Mouse (Mus musculus) small intestine, adult 2 months (tissue): ENCODE data around the gene Kansl3. TPM values are rescaled to one million over a fixed set of nuclear protein-coding genes. Genes with fewer than 3 reads are reported as not detected.

ENCODE experiments used
- H3K27ac ChIP-seq: fragments of 200-500 bp; 2 replicates; pipeline ENCODE4 v1.5.1; 2012; ENCODE audit warnings: low read depth, low read length, control low read depth, inconsistent platforms; ENCODE audit not compliant: insufficient read depth
- H3K27me3 ChIP-seq: fragments of 200-500 bp; 2 replicates; pipeline ENCODE4 v1.6.1; 2012; ENCODE audit warnings: mild to moderate bottlenecking, moderate library complexity, low read length, inconsistent platforms; ENCODE audit not compliant: control insufficient read depth, insufficient read depth
- H3K36me3 ChIP-seq: fragments of 200-500 bp; 2 replicates; pipeline ENCODE4 v1.6.1; 2012; ENCODE audit warnings: mild to moderate bottlenecking, low read length, control low read depth, inconsistent platforms; ENCODE audit not compliant: control insufficient read depth, insufficient read depth
- H3K4me1 ChIP-seq: fragments of 200-500 bp; 2 replicates; pipeline ENCODE4 v1.6.1; 2012; ENCODE audit warnings: low read length, inconsistent platforms, mixed read lengths; ENCODE audit not compliant: control insufficient read depth, insufficient read depth, insufficient read length
- H3K4me3 ChIP-seq: fragments of 200-500 bp; 2 replicates; pipeline ENCODE4 v1.5.1; 2012; ENCODE audit warnings: low read depth, mild to moderate bottlenecking, control low read depth, inconsistent platforms, low read length, moderate library complexity
- CTCF ChIP-seq: fragments of 200-500 bp; IDR thresholded peaks from 2 replicates; pipeline ENCODE4 v1.5.1; 2012; ENCODE audit warnings: low read depth, mild to moderate bottlenecking, control low read depth, inconsistent platforms, low read length, moderate library complexity, mixed read lengths; ENCODE audit not compliant: insufficient replicate concordance, insufficient read length; ENCODE audit errors: extremely low read depth
- POLR2A ChIP-seq: fragments of 200-500 bp; IDR thresholded peaks from 2 replicates; pipeline ENCODE4 v1.6.1; 2012; ENCODE audit warnings: low read depth, mild to moderate bottlenecking, control low read depth, inconsistent platforms, low read length, moderate library complexity
- WGBS: fragments of 180-500 bp; shearing (Covaris S2); methylation state at CpG from one replicate; pipeline ENCODE4 v1.1.7; 2018; 5-methylcytosine and 5-hydroxymethylcytosine counted together
- polyA plus RNA-seq: library from polyadenylated mRNA; depleted of rRNA; stranded (reverse); fragments of >200 nt; gene quantifications from 2 replicates; pipeline ENCODE4 v1.2.3, GENCODE M21; 2012; rRNA removed

Gene Kansl3
- polyA plus RNA-seq, 1 experiment: 40.8 TPM

GRCm38 (mm10) chr1:36299676-36300075 lies 69.3 kb downstream of the Kansl3 start:
- Histone ChIP-seq H3K4me1 (peaks cover 3% of the 10 kb centered on the region), H3K4me3 (no peak overlapping the region), H3K27ac (no peak overlapping the region), H3K36me3 (no peaks in the 10 kb centered on the region), H3K27me3 (peaks cover 5% of the 10 kb centered on the region)
- no peak for TF ChIP-seq CTCF
- no peak for TF ChIP-seq POLR2A
- WGBS: 78% methylated on average over 2 of the region's 2 CpGs

GRCm38 (mm10) chr1:36299126-36299525 lies 69.9 kb downstream of the Kansl3 start:
- H3K27me3 ChIP-seq: peaks cover 5% of the 10 kb centered on the region
- H3K4me1 ChIP-seq: peaks cover 3% of the 10 kb centered on the region
- no peak overlapping the region for H3K4me3 ChIP-seq
- no peak overlapping the region for H3K27ac ChIP-seq
- WGBS: 45% methylated on average over 13 of the region's 13 CpGs
- no peaks in the 10 kb centered on the region for H3K36me3 ChIP-seq
- TF ChIP-seq CTCF (no peak), POLR2A (no peak)

- no peak overlapping the region for H3K27ac ChIP-seq
- no peak for TF ChIP-seq CTCF
- no peak for TF ChIP-seq POLR2A
- H3K4me1 ChIP-seq: peaks cover 3% of the 10 kb centered on the region; the same call in 1 of the 2 replicates
- H3K36me3 ChIP-seq: no peaks in the 10 kb centered on the region
- H3K27me3 ChIP-seq: peaks cover 4% of the 10 kb centered on the region
- no peak overlapping the region for H3K4me3 ChIP-seq
- 60% methylated on average over 4 of the region's 4 CpGs for WGBS
These were observed 70.9 kb downstream of the Kansl3 start for GRCm38 (mm10) chr1:36298107-36298506.

GRCm38 (mm10) chr1:36296466-36297149 lies 72.4 kb downstream of the Kansl3 start:
- TF ChIP-seq CTCF (no peak), POLR2A (no peak)
- 61% methylated on average over 9 of the region's 9 CpGs for WGBS
- H3K27me3 ChIP-seq: no peaks in the 10 kb centered on the region
- no peaks in the 10 kb centered on the region for H3K36me3 ChIP-seq
- H3K4me1 ChIP-seq: peaks cover 3% of the 10 kb centered on the region; the same call in 1 of the 2 replicates
- no peak overlapping the region for H3K4me3 ChIP-seq
- H3K27ac ChIP-seq: no peak overlapping the region

- H3K27ac ChIP-seq: no peak overlapping the region
- TF ChIP-seq POLR2A: no peak
- H3K36me3 ChIP-seq: no peaks in the 10 kb centered on the region
- H3K4me3 ChIP-seq: no peak overlapping the region
- WGBS: 64% methylated on average over 3 of the region's 3 CpGs
- H3K27me3 ChIP-seq: no peaks in the 10 kb centered on the region
- H3K4me1 ChIP-seq: peaks cover 3% of the 10 kb centered on the region; the same call in 1 of the 2 replicates
These were observed 74.6 kb downstream of the Kansl3 start for GRCm38 (mm10) chr1:36294402-36294801.

- 87% methylated on average over 8 of the region's 8 CpGs for WGBS
- peaks cover 3% of the 10 kb centered on the region; the same call in 1 of the 2 replicates for H3K4me1 ChIP-seq
- H3K27me3 ChIP-seq: no peaks in the 10 kb centered on the region
- H3K4me3 ChIP-seq: no peak overlapping the region
- H3K27ac ChIP-seq: no peak overlapping the region
- no peaks in the 10 kb centered on the region for H3K36me3 ChIP-seq
- no peak for TF ChIP-seq POLR2A
- TF ChIP-seq CTCF: no peak
These were observed 75.5 kb downstream of the Kansl3 start for GRCm38 (mm10) chr1:36293470-36293869.

Other genes with a start within 250 kb of the Kansl3 start
- gene Uggt1, start 124.5 kb downstream of the Kansl3 start, polyA plus RNA-seq: 6.2 and 11.7 TPM in 2 replicates
- gene Neurl3, start 94.5 kb downstream of the Kansl3 start, polyA plus RNA-seq: 105 and 170 TPM in 2 replicates
- 4.0 and 11.1 TPM in 2 replicates for gene Arid5a, start 61.4 kb downstream of the Kansl3 start, polyA plus RNA-seq
- gene Fer1l5, start 3.1 kb upstream of the Kansl3 start, polyA plus RNA-seq: not detected in 2 replicates
- gene Lman2l, start 76.1 kb upstream of the Kansl3 start, polyA plus RNA-seq: 3.9 and 5.5 TPM in 2 replicates
- gene Cnnm4, start 102.4 kb upstream of the Kansl3 start, polyA plus RNA-seq: 29.1 and 107 TPM in 2 replicates
- 7.1 and 13.0 TPM in 2 replicates for gene Cnnm3, start 142.7 kb upstream of the Kansl3 start, polyA plus RNA-seq
- 5.2 and 5.8 TPM in 2 replicates for gene Ankrd23, start 167.7 kb upstream of the Kansl3 start, polyA plus RNA-seq
- not detected in 2 replicates for gene Gm42417, start 170.2 kb upstream of the Kansl3 start, polyA plus RNA-seq
- 10.3 and 13.5 TPM in 2 replicates for gene Ankrd39, start 178.3 kb upstream of the Kansl3 start, polyA plus RNA-seq
- 3.4 and 6.0 TPM in 2 replicates for gene Sema4c, start 189.2 kb upstream of the Kansl3 start, polyA plus RNA-seq